11 mouse cellular contexts compared by ENCODE assay signal in the genomic region with DNA sequence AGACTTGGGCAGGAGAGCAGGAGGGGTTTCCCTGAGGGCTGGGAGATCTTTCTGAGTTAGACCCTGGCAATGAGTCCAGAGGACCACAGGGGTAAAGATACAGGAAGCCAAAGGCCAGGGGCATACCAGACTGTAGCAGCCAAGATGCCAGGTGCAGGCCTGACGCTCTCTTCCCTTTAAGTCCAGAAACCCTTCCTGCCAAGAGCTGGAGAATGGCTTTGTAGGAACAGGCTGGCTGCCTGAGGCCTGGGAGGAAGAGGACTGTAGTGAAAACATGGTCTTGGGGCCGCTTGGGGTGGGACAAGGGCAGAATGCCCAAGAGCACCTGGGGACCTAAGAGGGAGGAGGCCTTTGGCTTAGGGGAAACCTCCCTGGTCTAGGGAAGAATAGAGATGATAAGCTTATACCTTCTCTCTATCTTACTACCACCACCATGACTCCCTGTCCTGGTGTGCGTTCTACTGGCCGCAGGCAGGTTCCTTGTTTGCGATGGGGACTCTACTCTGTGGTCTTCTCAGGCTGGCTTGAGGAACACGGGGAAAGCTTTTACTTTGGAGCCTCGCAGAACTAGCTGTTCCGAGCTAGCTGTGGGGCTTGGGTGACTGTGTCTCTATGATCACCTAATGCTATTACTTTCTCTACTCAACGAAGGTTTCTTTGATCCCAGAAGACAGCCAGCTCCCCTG. TPM values are rescaled to one million over a fixed set of nuclear protein-coding genes. Genes with fewer than 3 reads are reported as not detected.
DNase-seq lines count a peak whose midpoint lies in the region; ATAC-seq lines count a peak whose summit lies in the region.
"Had no signal": no experiment of that assay in that cellular context is flagged by ENCODE, and none has a peak within 500 bp of the region (broad histone marks: within the 10 kb centered on the region; RNA-seq: fewer than 3 reads in every experiment).

No protein-coding gene starts in this region.

- H3K4me3 ChIP-seq in heart, embryonic 13.5 days = no peak overlapping the region
- H3K4me3 ChIP-seq in midbrain, embryonic 13.5 days (replicated peaks) = no peak overlapping the region
- no peak overlapping the region for H3K4me3 ChIP-seq in midbrain, embryonic 10.5 days
- no peak overlapping the region for H3K4me3 ChIP-seq in embryonic facial prominence, embryonic 12.5 days
- H3K4me3 ChIP-seq in neural tube, embryonic 15.5 days (replicated peaks) = no peak overlapping the region
- H3K4me3 ChIP-seq: liver, embryonic 15.5 days had no signal

- ATAC-seq in heart, embryonic 13.5 days (ENCODE audit: extremely low read depth, insufficient number of reproducible peaks, low FRiP score, low TSS enrichment) = no peak
- ATAC-seq in midbrain, embryonic 13.5 days = no peak
- no peak for ATAC-seq in embryonic facial prominence, embryonic 12.5 days (ENCODE audit: insufficient number of reproducible peaks, insufficient read depth, low FRiP score, low TSS enrichment)
- no peak for ATAC-seq in neural tube, embryonic 15.5 days (ENCODE audit: low FRiP score)

- H3K4me1 ChIP-seq in heart, embryonic 13.5 days = peaks cover 55% of the 10 kb centered on the region
- H3K4me1 ChIP-seq in midbrain, embryonic 13.5 days (replicated peaks) = peaks cover 35% of the 10 kb centered on the region
- peaks cover 20% of the 10 kb centered on the region for H3K4me1 ChIP-seq in midbrain, embryonic 10.5 days
- H3K4me1 ChIP-seq in embryonic facial prominence, embryonic 12.5 days = peaks cover 24% of the 10 kb centered on the region
- peaks cover 31% of the 10 kb centered on the region for H3K4me1 ChIP-seq in neural tube, embryonic 15.5 days
- H3K4me1 ChIP-seq: liver, embryonic 15.5 days had no signal

- H3K9ac ChIP-seq in heart, embryonic 13.5 days = no peak overlapping the region
- H3K9ac ChIP-seq in midbrain, embryonic 13.5 days (replicated peaks) = no peak overlapping the region
- H3K9ac ChIP-seq in embryonic facial prominence, embryonic 12.5 days = no peak overlapping the region
- H3K9ac ChIP-seq in neural tube, embryonic 15.5 days (replicated peaks) = no peak overlapping the region
- H3K9ac ChIP-seq: liver, embryonic 15.5 days had no signal

- peak overlapping the region; percentile 58 for H3K27ac ChIP-seq in heart, embryonic 13.5 days (replicated peaks)
- H3K27ac ChIP-seq in midbrain, embryonic 13.5 days = peak overlapping the region; percentile 54; the same call in 1 of the 2 replicates
- no peak overlapping the region for H3K27ac ChIP-seq in midbrain, embryonic 10.5 days (replicated peaks)
- H3K27ac ChIP-seq in embryonic facial prominence, embryonic 12.5 days = peak overlapping the region; percentile 41; the same call in 1 of the 2 replicates
- H3K27ac ChIP-seq in neural tube, embryonic 15.5 days (replicated peaks) = peak overlapping the region; percentile 66
- H3K27ac ChIP-seq: liver, embryonic 15.5 days had no signal

- no peaks in the 10 kb centered on the region for H3K36me3 ChIP-seq in heart, embryonic 13.5 days
- no peaks in the 10 kb centered on the region for H3K36me3 ChIP-seq in midbrain, embryonic 13.5 days
- H3K36me3 ChIP-seq in midbrain, embryonic 10.5 days = no peaks in the 10 kb centered on the region
- no peaks in the 10 kb centered on the region for H3K36me3 ChIP-seq in embryonic facial prominence, embryonic 12.5 days
- H3K36me3 ChIP-seq in neural tube, embryonic 15.5 days = no peaks in the 10 kb centered on the region
- H3K36me3 ChIP-seq: liver, embryonic 15.5 days had no signal

- H3K4me2 ChIP-seq in heart, embryonic 13.5 days = no peak overlapping the region
- H3K4me2 ChIP-seq in midbrain, embryonic 13.5 days (replicated peaks) = no peak overlapping the region
- no peak overlapping the region for H3K4me2 ChIP-seq in embryonic facial prominence, embryonic 12.5 days (replicated peaks)
- no peak overlapping the region for H3K4me2 ChIP-seq in neural tube, embryonic 15.5 days
- H3K4me2 ChIP-seq: liver, embryonic 15.5 days had no signal

- WGBS in heart, embryonic 13.5 days = 85% methylated on average over 9 of the region's 9 CpGs
- 92% methylated on average over 9 of the region's 9 CpGs for WGBS in midbrain, embryonic 13.5 days
- 94% methylated on average over 9 of the region's 9 CpGs for WGBS in midbrain, embryonic 10.5 days
- WGBS in embryonic facial prominence, embryonic 12.5 days = 89% methylated on average over 9 of the region's 9 CpGs
- 90% methylated on average over 9 of the region's 9 CpGs for WGBS in neural tube, embryonic 15.5 days

- peaks cover 1% of the 10 kb centered on the region; the same call in 1 of the 2 replicates for H3K9me3 ChIP-seq in heart, embryonic 13.5 days
- peaks cover 5% of the 10 kb centered on the region; the same call in 1 of the 2 replicates for H3K9me3 ChIP-seq in midbrain, embryonic 13.5 days
- H3K9me3 ChIP-seq in midbrain, embryonic 10.5 days (replicated peaks) = no peaks in the 10 kb centered on the region; the same call in 1 of the 2 replicates
- H3K9me3 ChIP-seq in embryonic facial prominence, embryonic 12.5 days = no peaks in the 10 kb centered on the region
- H3K9me3 ChIP-seq in neural tube, embryonic 15.5 days (replicated peaks) = no peaks in the 10 kb centered on the region
- H3K9me3 ChIP-seq: liver, embryonic 15.5 days had no signal

- DNase-seq in heart, adult 9 months (ENCODE audit: low spot score in 2 of 2) = no peak
- no peak for DNase-seq in midbrain, embryonic 10.5 days (ENCODE audit: low spot score)
- no peak for DNase-seq in layer of hippocampus, postnatal 14 days (ENCODE audit: low spot score in 2 of 2)
- DNase-seq in embryo, embryonic 10.5 days (ENCODE audit: low spot score) = no peak
- DNase-seq: kidney, adult 11 months; layer of hippocampus, adult 9-11 months had no signal

- peaks cover 81% of the 10 kb centered on the region for H3K27me3 ChIP-seq in heart, embryonic 13.5 days (replicated peaks)
- H3K27me3 ChIP-seq in midbrain, embryonic 13.5 days = no peaks in the 10 kb centered on the region
- no peaks in the 10 kb centered on the region for H3K27me3 ChIP-seq in midbrain, embryonic 10.5 days (ENCODE audit: low read depth, poor library complexity, severe bottlenecking)
- no peaks in the 10 kb centered on the region for H3K27me3 ChIP-seq in embryonic facial prominence, embryonic 12.5 days
- H3K27me3 ChIP-seq in neural tube, embryonic 15.5 days (replicated peaks) = no peaks in the 10 kb centered on the region
- H3K27me3 ChIP-seq: liver, embryonic 15.5 days had no signal

RNA-seq across cellular contexts. Expression of gene Rgs3, which starts 46.4 kb away (rescaled TPM):
- 62.2 and 64.8 TPM in 2 replicates for polyA plus RNA-seq in heart, embryonic 13.5 days (2015; fragmentation: Nextera tagmentation; extraction: Ambion mirVana)
- polyA plus RNA-seq in midbrain, embryonic 13.5 days (2015; fragmentation: Nextera tagmentation; extraction: Ambion mirVana) = 65.9 and 70.0 TPM in 2 replicates
- 29.4 and 41.1 TPM in 2 replicates for polyA plus RNA-seq in midbrain, embryonic 10.5 days (2016; fragmentation: Nextera tagmentation; extraction: Ambion mirVana)
- polyA plus RNA-seq in embryonic facial prominence, embryonic 12.5 days (2016; fragmentation: Nextera tagmentation; extraction: Ambion mirVana) = 45.0 and 45.2 TPM in 2 replicates
- 49.2 and 53.8 TPM in 2 replicates for polyA plus RNA-seq in neural tube, embryonic 15.5 days (2015; fragmentation: Nextera tagmentation; extraction: Ambion mirVana)
- 10 to 100 TPM; 24.4 to 26.5 TPM for total RNA-seq in layer of hippocampus, postnatal 14 days (2021)
